Mouse (Mus musculus) liver, adult 2 months (tissue): ENCODE data around the gene Map4k5.

ENCODE experiments used
- CTCF ChIP-seq: fragments of 200-500 bp; IDR thresholded peaks from 2 replicates; pipeline ENCODE4 v1.5.1; 2011; ENCODE audit warnings: low read depth, low read length, control low read depth
- POLR2A ChIP-seq: fragments of 200-500 bp; IDR thresholded peaks from 2 replicates; pipeline ENCODE4 v1.6.1; 2011; ENCODE audit warnings: low read length, control low read depth; ENCODE audit not compliant: insufficient read depth; ENCODE audit errors: extremely low read depth

- TF ChIP-seq POLR2A (no peak), CTCF (no peak)
These were observed 85.5 kb downstream of the Map4k5 start for GRCm38 (mm10) chr12:69807399-69807985.
